Mouse (Mus musculus): ENCODE measurements around the gene Pxylp1.

GRCm38 (mm10) chr9:96794601-96795000 is 97.9 kb downstream of the Pxylp1 start:
- TF ChIP-seq CTCF (IDR thresholded peaks at IDR 0.05; ENCODE audit: extremely low read depth, insufficient read depth, low read length) (no peak), POLR2A (IDR thresholded peaks at IDR 0.05; ENCODE audit: extremely low read depth, insufficient read depth, low read length) (no peak)
